Mouse (Mus musculus): ENCODE data around the gene Msi2. TPM values are rescaled to one million over a fixed set of nuclear protein-coding genes. Genes with fewer than 3 reads are reported as not detected.

The Msi2 gene
- polyA plus RNA-seq, 1 experiment from 2014 or later: 20.4 TPM

DNA sequence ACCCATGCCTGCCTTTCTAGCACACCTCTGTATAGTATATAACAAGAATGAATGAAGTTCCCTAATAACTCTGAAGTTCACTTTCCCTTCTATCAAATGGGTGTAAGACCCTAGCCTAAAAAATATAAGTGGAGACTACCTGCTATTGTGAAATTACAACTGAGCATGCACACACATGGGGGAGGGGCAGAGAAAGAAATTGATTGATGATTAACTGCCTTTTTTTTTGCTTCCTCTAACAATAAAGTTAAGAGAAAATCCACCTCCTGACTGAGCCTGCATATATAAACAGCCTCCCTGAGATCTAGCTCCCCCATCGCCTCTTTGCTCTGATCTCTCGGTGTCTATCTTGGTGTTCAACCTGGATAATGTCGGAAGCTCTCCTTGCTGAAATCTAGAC, 118.1 kb downstream of the Msi2 start:
- Histone ChIP-seq H3K27me3 (ENCODE audit: poor library complexity, severe bottlenecking) (no peaks in the 10 kb centered on the region), H3K4me3 (no peak overlapping the region), H3K4me1 (peaks cover 83% of the 10 kb centered on the region), H3K36me3 (replicated peaks) (peaks cover 69% of the 10 kb centered on the region), H3K27ac (peak overlapping the region; percentile 58; the same call in 1 of the 2 replicates), H3K9me3 (no peaks in the 10 kb centered on the region)
- DNase-seq (ENCODE audit: extremely low spot score, low spot score): no peak
- 90% methylated on average over 3 of the region's 3 CpGs for WGBS

DNA sequence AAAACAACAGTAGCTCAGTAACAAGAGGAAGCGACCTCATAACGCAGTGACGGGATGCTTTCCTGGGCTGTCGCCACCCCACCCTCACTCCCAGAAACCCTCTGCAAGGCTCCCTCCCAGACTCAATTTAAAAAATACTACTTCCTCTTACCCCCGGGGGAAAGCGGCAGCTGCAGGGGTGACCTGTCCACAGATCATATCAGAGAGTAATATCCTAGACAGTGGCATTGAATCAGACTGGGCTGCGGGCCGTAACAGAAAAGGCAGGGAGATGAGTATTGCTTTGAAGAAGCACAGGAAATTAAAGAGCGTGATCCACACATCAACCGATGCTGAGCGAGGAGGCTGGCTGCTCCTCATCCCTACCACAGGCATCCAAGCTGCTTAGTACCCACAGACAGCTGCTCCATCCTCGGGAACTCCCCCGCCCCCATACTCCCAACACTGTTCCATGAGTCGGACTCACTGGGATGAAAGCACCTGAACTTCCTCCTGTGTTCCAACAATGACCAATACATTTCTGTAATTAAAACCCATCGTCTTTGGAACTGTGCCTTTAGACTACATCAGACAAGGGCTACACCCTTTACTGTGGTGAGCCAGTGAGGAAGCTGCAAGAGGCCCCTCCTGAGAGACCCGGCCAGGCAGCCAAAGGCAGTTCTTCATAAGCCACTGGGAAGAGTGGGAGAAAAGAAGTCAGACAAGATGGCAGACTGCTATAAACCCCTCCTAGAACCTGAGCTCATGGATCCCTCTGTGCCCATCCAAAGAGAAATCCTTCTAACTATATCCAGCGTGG, 118.8 kb downstream of the Msi2 start:
- H3K4me1 ChIP-seq: peaks cover 83% of the 10 kb centered on the region
- peak overlapping the region; percentile 40; the same call in 1 of the 2 replicates for H3K27ac ChIP-seq
- H3K27me3 ChIP-seq (ENCODE audit: poor library complexity, severe bottlenecking): no peaks in the 10 kb centered on the region
- WGBS: 81% methylated on average over 17 of the region's 17 CpGs
- no peaks in the 10 kb centered on the region for H3K9me3 ChIP-seq
- no peak for DNase-seq (ENCODE audit: extremely low spot score, low spot score)
- peaks cover 69% of the 10 kb centered on the region for H3K36me3 ChIP-seq (replicated peaks)
- no peak overlapping the region for H3K4me3 ChIP-seq

GRCm38 (mm10) chr11:88598848-88599175, 119.5 kb downstream of the Msi2 start:
- WGBS: 72% methylated on average over 3 of the region's 3 CpGs
- Histone ChIP-seq H3K27me3 (ENCODE audit: poor library complexity, severe bottlenecking) (no peaks in the 10 kb centered on the region), H3K9me3 (no peaks in the 10 kb centered on the region), H3K4me3 (no peak overlapping the region), H3K4me1 (peaks cover 83% of the 10 kb centered on the region), H3K36me3 (replicated peaks) (peaks cover 64% of the 10 kb centered on the region), H3K27ac (peak overlapping the region; percentile 53; the same call in 1 of the 2 replicates)
- DNase-seq (ENCODE audit: extremely low spot score, low spot score): no peak

DNA sequence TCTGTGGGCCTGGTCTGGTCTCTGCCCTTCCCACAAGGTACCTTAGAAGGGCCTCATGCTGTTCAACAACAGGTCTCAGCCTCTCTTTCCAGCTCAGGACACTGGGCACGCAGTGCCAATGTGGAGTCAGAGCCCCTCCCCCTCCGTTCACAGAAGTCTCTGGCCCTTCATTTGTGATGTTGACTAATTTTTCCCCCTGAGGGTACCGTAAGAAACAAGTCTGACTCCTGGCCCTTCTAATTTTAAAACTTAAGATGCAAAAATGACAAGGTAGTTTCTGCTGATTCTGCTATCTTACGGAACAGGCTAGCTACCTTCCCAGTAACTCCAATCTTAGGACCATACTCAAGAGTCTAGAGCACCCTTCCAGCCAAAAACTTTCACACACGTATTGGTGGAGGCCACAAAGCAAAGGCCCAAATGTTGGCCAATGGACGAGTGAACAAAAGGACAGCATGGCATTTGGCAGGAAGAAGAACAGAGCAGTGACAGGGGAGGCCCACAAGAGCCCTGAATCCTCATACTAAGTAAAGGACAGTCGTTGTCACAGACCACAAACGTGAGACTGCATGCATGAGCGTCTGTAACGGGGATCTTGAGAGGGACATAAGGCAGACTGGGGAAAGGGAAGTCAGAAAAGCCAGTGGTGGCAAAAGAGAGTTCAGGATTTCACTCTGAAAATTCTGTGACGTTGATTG, 120.0 kb downstream of the Msi2 start:
- Histone ChIP-seq H3K27me3 (ENCODE audit: poor library complexity, severe bottlenecking) (no peaks in the 10 kb centered on the region), H3K4me1 (peaks cover 82% of the 10 kb centered on the region), H3K4me3 (no peak overlapping the region), H3K27ac (peak overlapping the region; percentile 53; the same call in 1 of the 2 replicates), H3K36me3 (replicated peaks) (peaks cover 61% of the 10 kb centered on the region), H3K9me3 (no peaks in the 10 kb centered on the region)
- 78% methylated on average over 11 of the region's 11 CpGs for WGBS
- no peak for DNase-seq (ENCODE audit: extremely low spot score, low spot score)

DNA sequence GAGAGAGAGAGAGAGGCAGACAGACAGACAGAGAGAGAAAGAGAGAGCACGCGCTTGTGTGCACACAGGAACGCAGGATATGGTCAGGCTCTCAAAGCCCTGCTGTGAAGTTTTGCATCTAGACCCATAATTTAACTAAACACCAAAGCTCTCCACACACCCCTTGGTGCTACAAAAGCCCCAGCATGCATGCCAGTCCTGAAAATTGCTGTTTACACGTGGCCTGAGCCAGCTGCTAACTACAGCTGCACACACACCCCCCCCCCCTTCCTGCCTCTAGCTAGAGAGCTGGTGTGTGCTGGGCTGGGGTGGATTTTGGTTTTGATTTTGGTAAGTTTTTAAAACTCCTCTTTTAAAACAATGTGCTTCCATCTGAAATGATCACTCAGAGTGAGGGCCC, 122.7 kb downstream of the Msi2 start:
- Histone ChIP-seq H3K4me3 (no peak overlapping the region), H3K27me3 (ENCODE audit: poor library complexity, severe bottlenecking) (no peaks in the 10 kb centered on the region), H3K27ac (peak overlapping the region; percentile 70), H3K4me1 (peaks cover 83% of the 10 kb centered on the region), H3K9me3 (no peaks in the 10 kb centered on the region), H3K36me3 (replicated peaks) (peaks cover 46% of the 10 kb centered on the region)
- DNase-seq (ENCODE audit: extremely low spot score, low spot score): no peak
- WGBS: 63% methylated on average over 4 of the region's 4 CpGs

DNA sequence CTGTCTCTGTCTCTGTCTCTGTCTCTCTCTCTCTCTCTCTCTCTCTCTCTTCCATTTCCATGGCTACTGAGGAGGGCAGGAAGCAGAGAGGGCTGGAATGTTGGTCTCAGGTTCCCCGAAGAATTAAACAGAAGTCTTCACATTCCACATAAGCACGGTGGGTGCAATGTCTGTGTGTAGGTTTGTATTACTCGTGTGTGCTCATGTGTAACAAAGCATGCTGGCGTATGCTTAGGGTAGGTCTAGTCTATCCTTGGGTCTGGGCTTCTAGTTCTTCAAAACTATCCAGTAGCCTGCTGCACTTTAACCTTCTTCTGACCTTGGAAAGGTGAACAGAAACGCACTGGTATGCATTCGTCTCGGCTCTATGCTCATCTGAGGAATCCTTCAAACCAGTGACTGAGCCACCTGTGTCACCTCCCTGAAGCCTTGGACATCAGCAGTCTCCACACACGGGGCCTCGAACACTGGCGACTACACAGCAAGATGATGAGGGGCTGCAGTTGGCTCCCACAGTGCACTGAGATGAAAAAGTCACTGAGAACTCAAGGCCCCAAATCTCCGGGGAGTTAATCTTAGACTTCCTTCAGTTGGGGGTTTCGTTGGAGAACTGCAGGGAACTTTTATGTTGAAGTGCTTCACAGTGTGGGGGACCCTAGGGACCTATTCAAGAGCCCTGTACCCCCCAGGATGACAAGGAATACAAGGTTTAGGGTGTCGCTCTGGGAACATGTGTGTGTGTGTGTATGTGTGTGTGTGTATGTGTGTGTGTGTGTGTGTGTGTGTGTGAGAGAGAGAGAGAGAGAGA, 123.3 kb downstream of the Msi2 start:
- DNase-seq (ENCODE audit: extremely low spot score, low spot score): no peak
- H3K27me3 ChIP-seq (ENCODE audit: poor library complexity, severe bottlenecking): no peaks in the 10 kb centered on the region
- peak overlapping the region; percentile 70 for H3K27ac ChIP-seq
- peaks cover 45% of the 10 kb centered on the region for H3K36me3 ChIP-seq (replicated peaks)
- H3K4me3 ChIP-seq: no peak overlapping the region
- H3K9me3 ChIP-seq: no peaks in the 10 kb centered on the region
- WGBS: 62% methylated on average over 13 of the region's 13 CpGs
- peaks cover 83% of the 10 kb centered on the region for H3K4me1 ChIP-seq

GRCm38 (mm10) chr11:88594010-88594409, 124.3 kb downstream of the Msi2 start:
- H3K4me1 ChIP-seq: peaks cover 83% of the 10 kb centered on the region
- H3K27ac ChIP-seq: peak overlapping the region; percentile 70
- no peaks in the 10 kb centered on the region for H3K27me3 ChIP-seq (ENCODE audit: poor library complexity, severe bottlenecking)
- peak; percentile 42 for DNase-seq (ENCODE audit: extremely low spot score, low spot score)
- 57% methylated on average over 8 of the region's 8 CpGs for WGBS
- H3K4me3 ChIP-seq: no peak overlapping the region
- H3K36me3 ChIP-seq (replicated peaks): peaks cover 52% of the 10 kb centered on the region
- no peaks in the 10 kb centered on the region for H3K9me3 ChIP-seq

DNA sequence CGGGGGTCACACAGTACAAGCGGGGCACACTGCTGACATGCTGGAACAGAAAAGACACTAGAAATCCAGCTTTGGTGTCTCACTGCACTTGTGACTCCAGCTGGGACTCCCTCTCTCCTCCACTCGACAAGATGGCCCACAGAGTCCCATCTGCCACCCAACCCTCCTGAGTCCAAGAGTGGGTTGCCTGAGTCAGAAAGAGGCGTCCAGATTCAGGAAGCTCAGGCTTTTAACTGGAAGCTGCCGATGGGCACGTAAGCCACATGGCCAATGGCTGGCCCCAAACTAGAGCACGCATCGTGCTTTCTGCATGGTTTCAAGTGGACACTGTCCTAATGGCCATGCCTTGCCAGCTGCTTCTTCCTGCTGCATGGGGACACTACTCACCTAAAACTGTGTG, 126.2 kb downstream of the Msi2 start:
- no peak overlapping the region for H3K4me3 ChIP-seq
- WGBS: 93% methylated on average over 8 of the region's 8 CpGs

DNA sequence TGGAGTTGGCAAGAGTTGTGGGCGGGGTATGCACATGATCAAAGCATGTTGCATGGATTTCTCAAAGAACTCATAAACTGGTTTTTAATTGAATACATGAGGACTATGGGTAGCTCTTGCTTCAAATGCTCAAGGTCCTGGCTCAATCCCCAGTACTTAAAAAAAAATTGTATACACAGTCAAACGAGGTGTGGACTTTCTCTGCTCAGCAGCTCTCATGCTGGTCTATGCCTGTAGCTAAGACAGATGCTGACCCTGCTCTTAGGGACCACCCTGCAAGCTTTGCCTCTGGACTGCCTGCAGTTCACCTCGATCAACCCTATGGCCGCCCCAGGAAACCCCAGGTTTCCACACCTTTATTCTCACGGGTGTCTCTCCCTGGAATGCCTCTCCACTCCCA, 127.7 kb downstream of the Msi2 start:
- no peak for DNase-seq (ENCODE audit: extremely low spot score, low spot score)
- H3K4me1 ChIP-seq: peaks cover 89% of the 10 kb centered on the region
- no peaks in the 10 kb centered on the region for H3K27me3 ChIP-seq (ENCODE audit: poor library complexity, severe bottlenecking)
- 87% methylated on average over 5 of the region's 5 CpGs for WGBS
- no peak overlapping the region for H3K4me3 ChIP-seq
- H3K36me3 ChIP-seq (replicated peaks): peaks cover 53% of the 10 kb centered on the region
- peak overlapping the region; percentile 45; the same call in 1 of the 2 replicates for H3K27ac ChIP-seq
- H3K9me3 ChIP-seq: no peaks in the 10 kb centered on the region

More for the DNA sequence above, 126.2 kb downstream of the Msi2 start:
- Histone ChIP-seq H3K27ac (peak overlapping the region; percentile 56; the same call in 1 of the 2 replicates), H3K4me1 (peaks cover 88% of the 10 kb centered on the region), H3K9me3 (no peaks in the 10 kb centered on the region), H3K36me3 (replicated peaks) (peaks cover 54% of the 10 kb centered on the region), H3K27me3 (ENCODE audit: poor library complexity, severe bottlenecking) (no peaks in the 10 kb centered on the region)
- DNase-seq (ENCODE audit: extremely low spot score, low spot score): no peak

DNA sequence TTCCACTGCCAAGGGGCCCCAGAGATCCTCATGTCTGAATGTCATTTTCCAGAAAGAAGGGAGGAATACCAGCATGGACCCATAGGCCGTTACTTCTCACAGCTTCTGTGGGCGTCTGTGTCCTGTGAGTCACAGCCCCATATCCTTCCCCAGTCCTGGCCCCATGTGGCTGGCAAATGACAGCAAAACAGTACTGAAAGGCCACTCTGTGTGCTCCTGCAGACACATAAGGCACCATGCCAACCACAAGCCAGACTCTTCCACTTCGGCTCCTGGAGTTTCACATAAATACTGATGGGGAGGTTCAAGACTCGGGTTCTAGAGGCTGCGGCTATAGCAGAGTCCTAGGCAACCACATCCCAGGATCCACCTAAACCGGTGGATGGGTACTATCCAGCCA, 128.7 kb downstream of the Msi2 start:
- H3K27ac ChIP-seq: peak overlapping the region; percentile 91
- no peak overlapping the region for H3K4me3 ChIP-seq
- no peaks in the 10 kb centered on the region for H3K27me3 ChIP-seq (ENCODE audit: poor library complexity, severe bottlenecking)
- no peak for DNase-seq (ENCODE audit: extremely low spot score, low spot score)
- H3K4me1 ChIP-seq: peaks cover 89% of the 10 kb centered on the region
- 90% methylated on average over 6 of the region's 6 CpGs for WGBS
- H3K36me3 ChIP-seq (replicated peaks): peaks cover 46% of the 10 kb centered on the region
- no peaks in the 10 kb centered on the region for H3K9me3 ChIP-seq

DNA sequence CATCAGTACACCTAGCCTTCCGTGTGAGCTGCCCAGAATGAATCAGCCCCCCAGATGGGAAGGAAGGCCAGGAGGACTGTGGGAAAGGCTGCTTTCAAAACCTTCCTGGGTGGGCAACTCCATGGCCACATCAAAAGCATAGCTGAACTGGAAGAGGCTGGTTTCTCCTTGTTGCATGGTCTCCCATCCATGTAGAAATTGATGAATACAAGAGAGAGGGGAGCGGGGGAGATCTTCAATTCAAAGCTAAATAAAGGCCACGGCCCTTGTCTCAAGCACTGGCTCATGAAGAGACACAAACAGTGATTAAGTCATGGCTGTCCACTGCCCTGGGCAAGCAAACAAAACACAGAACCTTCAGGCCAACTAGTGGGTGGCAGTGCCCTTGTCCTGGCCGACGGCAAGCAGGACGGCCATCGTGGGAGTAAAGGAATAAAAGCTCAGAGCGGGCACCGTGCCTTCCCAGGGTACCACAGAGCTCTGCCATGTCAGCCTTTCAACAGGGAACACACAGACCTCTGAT, 129.6 kb downstream of the Msi2 start:
- Histone ChIP-seq H3K9me3 (no peaks in the 10 kb centered on the region), H3K4me3 (peak overlapping the region; percentile 14; the same call in 1 of the 2 replicates), H3K27me3 (ENCODE audit: poor library complexity, severe bottlenecking) (no peaks in the 10 kb centered on the region), H3K4me1 (peaks cover 89% of the 10 kb centered on the region), H3K27ac (peak overlapping the region; percentile 91), H3K36me3 (replicated peaks) (peaks cover 41% of the 10 kb centered on the region)
- DNase-seq (ENCODE audit: extremely low spot score, low spot score): peak; percentile 58
- WGBS: 50% methylated on average over 9 of the region's 9 CpGs

- no peaks in the 10 kb centered on the region for H3K9me3 ChIP-seq
- WGBS: 70% methylated on average over 5 of the region's 5 CpGs
- peak overlapping the region; percentile 91 for H3K27ac ChIP-seq
- H3K27me3 ChIP-seq (ENCODE audit: poor library complexity, severe bottlenecking): no peaks in the 10 kb centered on the region
- peaks cover 94% of the 10 kb centered on the region for H3K4me1 ChIP-seq
- 0 out of 2 replicates have a peak overlapping the region, but pooled peaks have one; percentile 14 for H3K4me3 ChIP-seq
- H3K36me3 ChIP-seq (replicated peaks): peaks cover 40% of the 10 kb centered on the region
- DNase-seq (ENCODE audit: extremely low spot score, low spot score): no peak
Observed at GRCm38 (mm10) chr11:88587710-88588109, 130.6 kb downstream of the Msi2 start.

Measured in forebrain, embryonic 10.5 days (tissue).